Mouse (Mus musculus): Measurements from ENCODE around the gene Tnni3k.

GRCm38 (mm10) chr3:154786354-154786753 lies 268.9 kb downstream of the Tnni3k start:
- no peak for TF ChIP-seq MAFK (IDR thresholded peaks at IDR 0.05; ENCODE audit: insufficient read depth, low read depth, low read length)
- TF ChIP-seq CHD2 (IDR thresholded peaks at IDR 0.05; ENCODE audit: low read depth, low read length): no peak
- no peak for TF ChIP-seq HCFC1 (IDR thresholded peaks at IDR 0.05; ENCODE audit: borderline replicate concordance, insufficient read depth, low read length)
- TF ChIP-seq ZC3H11A (IDR thresholded peaks at IDR 0.05; ENCODE audit: borderline replicate concordance, low read depth, low read length): no peak
